Mouse (Mus musculus): ENCODE results near the gene Dkkl1.

GRCm38 (mm10) chr7:45180896-45181477 lies 31.0 kb downstream of the Dkkl1 start, which contains the start of gene Pth2:
- TF ChIP-seq CTCF (IDR thresholded peaks at IDR 0.05; ENCODE audit: control insufficient read depth, insufficient read depth, low read length) = no peak
- TF ChIP-seq POLR2A (IDR thresholded peaks at IDR 0.05; ENCODE audit: borderline replicate concordance, control insufficient read depth, low read depth, low read length) = no peak

Data from bone marrow, adult 2 months (tissue).